Mouse (Mus musculus) embryo, embryonic 10.5 days (tissue): ENCODE measurements around the gene Zfp748.

Experiments used
- DNase-seq: peaks from one replicate; pipeline ENCODE4 v3.0.0-alpha.2; 2015; ENCODE audit warnings: low spot score

The Zfp748 gene

DNA sequence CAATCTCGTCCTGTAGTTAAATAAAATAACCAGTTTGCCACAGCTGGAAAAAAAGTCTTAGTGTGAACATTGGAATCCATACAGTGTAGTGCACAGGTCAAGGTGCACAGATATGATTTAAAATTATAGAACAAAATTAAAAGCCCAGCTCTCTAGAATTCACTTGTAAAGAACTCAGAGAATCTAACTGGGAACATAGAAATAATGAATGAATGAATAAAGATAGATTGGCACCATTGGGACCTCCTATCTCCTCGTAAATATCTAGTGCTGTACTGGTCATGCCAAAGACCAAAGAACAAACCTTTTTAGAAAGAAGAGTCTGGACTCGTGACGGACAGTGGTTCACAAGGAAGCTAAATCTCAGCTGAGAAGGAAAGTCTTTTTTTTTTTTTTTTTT, at the start of gene Zfp748:
Gene Zfp748, minus strand, starts transcription at position 101 of the 400 bp plus-strand sequence.
- DNase-seq, result no peak

DNA sequence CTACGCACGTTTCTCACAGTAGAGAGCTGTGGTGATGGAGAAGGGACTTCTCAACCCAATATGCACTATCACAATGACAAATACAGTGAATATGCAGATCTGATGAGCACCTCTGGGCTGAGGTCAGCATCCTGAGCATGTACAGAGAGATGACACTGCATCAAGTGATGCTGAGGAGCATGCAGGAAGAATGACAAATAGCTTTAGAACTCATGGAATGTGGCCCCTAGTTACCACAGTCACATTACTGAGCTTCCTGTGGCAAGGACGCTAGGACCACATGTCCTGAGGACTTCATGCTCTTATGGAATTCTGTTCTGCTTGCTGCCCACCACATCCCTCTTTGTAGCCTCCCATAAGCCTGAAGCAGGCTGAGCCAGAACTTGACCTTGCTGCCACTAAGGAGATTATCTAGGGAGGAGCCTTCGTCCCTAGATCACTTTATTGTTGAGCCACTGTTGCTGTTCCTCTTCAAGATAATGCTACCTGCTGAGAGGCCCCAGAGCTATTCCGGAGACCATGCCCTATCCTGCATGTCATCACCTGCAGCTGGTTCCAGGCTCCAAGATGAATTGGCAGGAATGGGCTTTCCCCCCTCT, 19.1 kb upstream of the Zfp748 start:
- DNase-seq, result no peak

DNA sequence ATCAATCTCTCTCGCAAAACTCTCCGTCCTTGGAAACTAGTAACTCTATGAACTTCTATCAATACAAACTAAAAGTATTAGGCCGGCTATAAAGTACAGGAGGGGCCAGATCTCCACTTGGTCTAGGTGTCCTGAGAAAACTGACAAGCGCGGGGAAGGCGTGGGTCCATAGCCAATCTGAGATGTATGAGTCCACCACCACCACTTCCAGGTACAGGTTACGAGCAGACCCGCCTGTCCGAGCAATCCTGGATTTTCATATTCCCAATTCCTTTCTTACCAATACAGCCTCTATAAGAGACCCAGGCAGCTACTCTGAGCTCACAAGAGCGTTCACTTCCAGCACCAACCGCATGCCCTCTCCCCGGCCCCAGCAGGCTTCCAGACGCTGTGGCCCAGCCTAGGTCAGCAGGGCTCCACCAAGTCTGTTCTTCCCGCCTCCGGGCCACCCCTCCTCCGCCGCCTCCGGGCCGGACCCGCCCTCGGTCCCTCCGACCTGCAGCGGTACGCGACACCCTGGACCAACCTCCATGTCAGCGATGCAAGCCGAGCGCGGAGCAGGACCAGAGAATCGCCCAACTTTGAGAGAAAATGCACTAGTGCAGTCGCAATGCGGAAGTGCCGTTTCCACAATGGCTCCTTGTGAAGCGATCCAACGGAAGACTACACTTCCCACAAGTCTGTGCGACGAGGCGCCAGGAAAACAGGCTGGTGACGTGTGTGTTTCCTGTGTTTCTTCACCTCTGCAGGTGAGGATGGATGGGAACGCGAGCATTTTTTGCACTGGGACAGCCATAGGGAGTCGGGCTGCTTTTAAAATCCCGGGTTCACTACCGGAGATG, 904 bp downstream of the Zfp748 start:
- peak; percentile 95 for DNase-seq

DNA sequence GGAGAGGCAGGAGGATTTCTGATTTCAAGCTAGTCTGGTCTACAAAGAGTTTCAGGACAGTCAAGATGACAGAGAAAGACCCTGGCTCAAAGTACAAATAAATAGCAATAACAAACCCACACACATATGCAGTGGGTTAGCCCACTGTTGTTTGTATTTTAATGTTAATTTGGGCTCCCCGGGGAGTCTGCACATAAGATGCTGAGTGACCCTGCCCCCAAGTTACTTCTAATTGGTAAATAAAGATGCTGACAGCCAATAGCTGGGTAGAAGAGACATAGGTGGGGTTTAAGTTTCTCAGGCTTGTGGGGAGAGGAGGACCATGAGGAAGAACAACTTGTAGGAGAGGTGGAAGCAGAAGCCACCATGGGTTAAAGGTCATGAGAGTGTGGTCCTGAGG, 7.7 kb downstream of the Zfp748 start:
- DNase-seq, result no peak

DNA sequence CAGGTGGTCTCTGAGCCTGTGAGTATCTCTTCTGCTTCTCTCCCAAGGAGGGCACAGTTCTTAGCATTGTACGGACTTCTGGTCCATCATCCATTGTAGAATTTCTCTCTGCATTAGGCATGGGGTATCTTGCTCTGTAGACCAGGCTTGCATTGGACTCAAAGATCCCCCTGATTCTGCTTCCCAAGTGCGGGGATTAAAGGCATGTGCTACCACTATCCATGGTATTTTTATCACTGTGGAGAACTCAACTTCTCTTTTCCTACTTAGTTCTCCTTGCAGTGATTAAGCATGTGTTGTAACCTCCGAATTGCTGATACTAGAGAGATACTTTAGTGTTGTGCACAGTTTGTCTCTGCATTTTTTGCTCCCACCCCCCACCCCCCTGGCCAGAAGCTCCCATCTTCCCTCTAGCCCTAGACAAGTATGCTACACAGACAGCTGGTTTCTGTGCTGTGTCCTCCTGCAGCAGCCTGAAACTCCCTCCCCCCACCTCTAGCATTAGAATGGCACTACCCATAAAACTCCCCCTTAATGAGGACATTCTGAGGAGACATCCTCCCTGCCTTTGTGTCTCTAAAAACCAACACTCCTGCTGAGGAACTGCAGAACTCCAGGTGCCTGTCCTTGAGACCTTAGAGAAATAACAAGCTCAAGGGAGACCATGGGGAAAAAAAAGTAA, 26.4 kb downstream of the Zfp748 start:
- no peak for DNase-seq

DNA sequence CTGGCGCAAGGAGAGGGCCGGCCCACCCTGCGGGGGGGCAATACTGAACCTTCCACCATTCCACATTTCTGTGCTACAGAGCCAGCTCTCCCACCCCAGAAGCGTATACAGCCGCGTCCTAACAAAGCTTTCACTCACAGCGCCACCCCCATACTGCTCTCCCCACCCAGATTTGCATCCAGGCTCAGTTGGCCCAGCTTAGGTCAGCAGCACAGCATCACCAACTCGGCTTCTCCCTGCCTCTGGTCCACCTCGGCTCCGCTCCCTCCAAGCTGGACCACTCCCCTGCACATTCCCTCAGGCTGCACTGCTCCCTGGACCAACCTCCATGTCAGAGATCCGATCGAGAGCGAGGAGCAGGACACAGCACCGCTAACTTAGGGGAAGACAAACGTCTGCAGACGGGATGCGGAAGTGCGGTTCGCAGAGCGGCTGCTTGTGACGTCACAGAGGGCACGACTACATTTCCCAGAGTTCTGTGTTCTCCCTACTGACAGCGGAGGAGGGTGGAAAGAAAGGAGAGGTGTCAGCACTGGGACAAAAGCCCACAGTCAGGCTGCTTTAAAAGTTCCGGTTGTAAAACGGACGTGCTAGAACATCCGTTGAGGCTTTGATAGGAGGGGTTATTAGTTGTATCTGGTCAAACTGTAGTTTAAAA, 27.7 kb downstream of the Zfp748 start, which contains the start of the genes Gm26965 and Zfp87:
Gene Gm26965, minus strand, starts transcription at position 399 of the 658 bp plus-strand sequence.
Gene Zfp87, minus strand, starts transcription at position 425 of the 658 bp plus-strand sequence.
- peak; percentile 97 for DNase-seq

DNA sequence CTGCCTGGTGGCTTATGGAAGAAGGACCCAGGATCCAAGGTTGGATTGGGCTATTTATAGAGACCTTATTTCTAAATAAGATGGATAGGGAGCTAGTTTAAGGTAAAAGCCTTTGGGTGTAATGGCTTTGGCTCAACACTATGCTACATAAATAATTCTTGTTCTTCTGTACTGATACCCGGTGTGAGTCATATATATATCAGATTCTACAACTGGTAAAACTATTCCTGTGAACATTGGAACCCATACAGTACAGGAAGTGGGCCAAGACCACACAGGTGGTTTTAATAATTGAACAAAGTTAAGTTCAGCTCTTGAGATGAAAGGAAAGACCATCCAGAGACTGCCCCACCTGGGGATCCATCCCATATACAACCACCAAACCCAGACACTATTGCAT, 52.7 kb downstream of the Zfp748 start:
- DNase-seq, result no peak

DNA sequence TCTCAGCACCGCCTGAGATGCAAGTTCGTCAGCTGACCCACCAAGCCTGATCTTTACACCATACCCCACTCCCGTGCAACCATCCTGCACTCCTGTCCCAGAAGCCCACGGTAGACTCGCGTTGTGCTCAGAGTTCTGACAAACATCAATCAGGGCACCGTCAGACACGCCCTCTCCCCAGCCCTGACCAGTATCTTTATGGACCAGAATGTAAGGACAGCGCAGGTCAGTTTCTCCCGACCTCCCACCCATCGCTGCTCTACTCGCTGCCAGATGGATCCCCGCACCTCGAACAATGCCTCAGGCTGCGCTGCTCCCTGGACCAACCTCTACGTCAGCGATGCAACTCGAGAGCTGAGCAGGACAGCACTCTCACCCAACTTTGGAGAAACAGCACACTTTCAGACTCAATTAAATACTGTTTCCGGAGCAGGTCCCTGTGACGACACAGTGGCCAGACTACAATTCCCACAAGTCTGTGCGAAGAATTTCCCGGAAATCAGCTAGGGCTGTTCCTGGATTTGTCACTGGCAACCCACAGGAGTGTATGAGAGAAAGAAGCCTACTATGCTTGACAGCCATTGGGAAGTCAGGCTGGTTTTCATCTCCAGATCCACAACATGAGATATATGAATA, 53.4 kb downstream of the Zfp748 start, which contains the start of gene Zfp58:
Gene Zfp58, minus strand, starts transcription at position 472 of the 636 bp plus-strand sequence.
- peak; percentile 95 for DNase-seq

DNA sequence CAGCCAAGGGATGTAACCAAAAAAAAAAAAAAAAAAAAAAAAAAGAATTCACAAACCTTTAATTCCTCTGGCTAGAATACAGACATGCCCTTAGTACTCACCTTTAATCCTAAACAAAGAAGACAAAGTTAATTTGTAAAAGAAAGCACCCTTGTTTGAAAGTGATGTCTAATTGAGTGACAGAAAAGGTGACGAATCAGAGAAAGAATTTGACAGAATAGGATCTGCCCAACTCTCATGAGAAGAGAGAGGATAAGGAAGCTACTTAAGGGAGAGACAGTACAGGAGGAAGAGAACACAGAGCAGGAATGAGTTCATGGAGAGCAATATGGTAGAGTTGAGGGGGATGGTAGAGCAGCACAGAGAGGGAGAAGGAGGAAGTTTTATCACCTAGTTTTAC, 58.0 kb downstream of the Zfp748 start:
- no peak for DNase-seq
